Mouse (Mus musculus) lung, embryonic 16.5 days (tissue): ENCODE data around the gene Fam81a. TPM values are rescaled to one million over a fixed set of nuclear protein-coding genes. Genes with fewer than 3 reads are reported as not detected.

Source experiments
- ATAC-seq: fragments of 200-750 bp; cut with Nextera tagmentation; 2 replicates; pipeline ENCODE4 v1.8.0; 2017; ENCODE audit warnings: low read depth, mild to moderate bottlenecking, moderate library complexity
- H3K27ac ChIP-seq: fragments of 300-500 bp; sonication (generic); 2 replicates; pipeline ENCODE4 v1.5.1; 2014; ENCODE audit warnings: mild to moderate bottlenecking, control low read depth, low read length
- H3K27me3 ChIP-seq: fragments of 300-500 bp; sonication (generic); 2 replicates; pipeline ENCODE4 v1.6.1; 2014; ENCODE audit warnings: low read depth, low read length, mixed read lengths; ENCODE audit not compliant: control insufficient read depth, insufficient read depth
- H3K36me3 ChIP-seq: fragments of 300-500 bp; sonication (generic); 2 replicates; pipeline ENCODE4 v1.6.1; 2014; ENCODE audit warnings: low read length; ENCODE audit not compliant: control insufficient read depth, insufficient read depth
- H3K4me1 ChIP-seq: fragments of 300-500 bp; sonication (generic); replicated peaks from 2 replicates; pipeline ENCODE4 v1.6.1; 2014; ENCODE audit warnings: low read length, mixed read lengths; ENCODE audit not compliant: control insufficient read depth, insufficient read depth
- H3K4me2 ChIP-seq: fragments of 300-500 bp; sonication (generic); 2 replicates; pipeline ENCODE4 v1.6.1; 2014; ENCODE audit warnings: low read depth, low read length, control low read depth
- H3K4me3 ChIP-seq: fragments of 300-500 bp; sonication (generic); 2 replicates; pipeline ENCODE4 v1.5.1; 2014; ENCODE audit warnings: mild to moderate bottlenecking, low read length, control low read depth
- H3K9ac ChIP-seq: fragments of 300-500 bp; sonication (generic); 2 replicates; pipeline ENCODE4 v1.6.1; 2014; ENCODE audit warnings: low read length, control low read depth
- H3K9me3 ChIP-seq: fragments of 300-500 bp; sonication (generic); 2 replicates; pipeline ENCODE4 v1.6.1; 2016; ENCODE audit warnings: low read length; ENCODE audit not compliant: control insufficient read depth
- whole genome bisulfite sequencing: fragments of 180-500 bp; shearing (Covaris S2); extraction: QIAGEN DNeasy Blood & Tissue Kit; methylation state at CpG from one replicate; pipeline ENCODE4 v1.1.7; 2014; 5-methylcytosine and 5-hydroxymethylcytosine counted together
- polyA plus RNA-seq: library from polyadenylated mRNA; unstranded; fragments of >200 nt; fragmentation: Nextera tagmentation; extraction: Ambion mirVana; gene quantifications from 2 replicates; pipeline ENCODE4 v1.2.1, GENCODE M21; 2015

The Fam81a gene
- polyA plus RNA-seq, 1 experiment from 2014 or later: 7.4 TPM

DNA sequence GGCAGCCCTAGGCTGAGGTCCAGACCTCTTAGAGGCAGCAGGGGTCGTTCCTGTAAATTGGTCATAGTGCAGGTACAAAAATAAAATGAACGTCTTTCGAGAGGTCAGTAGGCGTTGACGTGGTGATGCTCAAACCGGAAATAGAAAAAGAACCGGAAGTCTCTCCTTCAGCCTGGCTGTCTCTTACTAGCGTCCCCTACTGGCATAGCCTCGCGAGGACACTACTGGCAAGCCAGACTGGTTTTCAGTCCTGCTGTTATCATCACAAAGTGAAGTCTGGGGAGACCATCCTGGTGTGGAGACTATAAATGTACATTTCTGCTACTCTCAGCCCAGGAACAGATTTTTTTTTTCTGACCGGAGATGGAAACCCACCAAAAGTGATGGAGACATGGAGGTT, 101.8 kb downstream of the Fam81a start:
- H3K36me3 ChIP-seq: no peaks in the 10 kb centered on the region
- H3K4me3 ChIP-seq: no peak overlapping the region
- H3K27ac ChIP-seq: no peak overlapping the region
- H3K4me1 ChIP-seq: 0 out of 2 replicates have a peak, but pooled peaks cover 3% of the 10 kb centered on the region
- no peak for ATAC-seq
- no peak overlapping the region for H3K4me2 ChIP-seq
- WGBS: 79% methylated on average over 11 of the region's 11 CpGs
- no peaks in the 10 kb centered on the region for H3K9me3 ChIP-seq
- no peaks in the 10 kb centered on the region for H3K27me3 ChIP-seq
- no peak overlapping the region for H3K9ac ChIP-seq

DNA sequence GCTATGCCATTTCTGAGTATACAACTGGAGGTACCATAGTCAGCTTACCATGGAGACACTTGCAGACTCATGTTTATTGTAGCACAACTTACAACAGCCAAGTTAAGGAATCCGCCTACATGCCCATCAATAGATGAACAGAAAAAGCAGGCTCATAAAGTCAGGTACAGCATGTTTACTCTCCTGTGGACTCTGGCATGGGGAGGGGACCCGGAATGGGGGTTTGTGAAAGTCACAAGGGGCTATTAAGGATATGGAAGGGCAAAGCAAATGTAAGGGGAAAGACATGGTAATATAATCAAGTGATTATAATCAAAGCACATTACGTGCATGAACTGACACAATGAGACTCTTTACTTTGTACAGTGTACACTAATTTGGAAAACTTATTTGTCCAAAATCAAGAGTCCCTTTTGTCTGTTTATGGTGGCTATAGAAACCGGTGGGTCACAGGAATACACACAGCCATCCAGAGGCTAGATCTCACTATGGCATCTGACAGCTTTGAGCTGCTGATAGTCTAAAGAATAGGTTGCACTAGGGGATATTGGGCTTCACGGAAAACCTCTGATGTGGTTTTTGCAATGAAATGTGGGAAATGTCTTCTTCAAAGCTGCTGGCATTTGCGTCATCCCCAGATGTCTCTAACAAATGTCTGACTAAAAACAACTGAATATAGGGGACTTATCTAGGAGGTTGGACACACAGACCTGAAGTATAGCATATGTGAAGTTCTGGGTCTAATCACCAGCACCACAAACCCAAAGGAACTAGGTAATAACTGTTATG, 102.6 kb downstream of the Fam81a start:
- no peak overlapping the region for H3K9ac ChIP-seq
- H3K4me1 ChIP-seq: 0 out of 2 replicates have a peak, but pooled peaks cover 3% of the 10 kb centered on the region
- no peak overlapping the region for H3K4me3 ChIP-seq
- no peaks in the 10 kb centered on the region for H3K9me3 ChIP-seq
- no peak overlapping the region for H3K27ac ChIP-seq
- H3K4me2 ChIP-seq: no peak overlapping the region
- no peak for ATAC-seq
- WGBS: 86% methylated on average over 6 of the region's 6 CpGs
- H3K27me3 ChIP-seq: no peaks in the 10 kb centered on the region
- H3K36me3 ChIP-seq: no peaks in the 10 kb centered on the region

Other genes starting within 250 kb of the Fam81a start
- gene Bnip2, start 153.1 kb downstream of the Fam81a start, polyA plus RNA-seq: 120 and 124 TPM in 2 replicates
- gene Gtf2a2, start 130.0 kb downstream of the Fam81a start, polyA plus RNA-seq: 178 and 180 TPM in 2 replicates
- gene Gcnt3, start 104.5 kb downstream of the Fam81a start, polyA plus RNA-seq: 0.05 and 0.08 TPM in 2 replicates
- 46.2 and 50.1 TPM in 2 replicates for gene Myo1e, start 64.8 kb upstream of the Fam81a start, polyA plus RNA-seq